8 mouse cellular contexts compared by ENCODE assay signal in genomic region chr14:28508288-28509258, GRCm38 (mm10). TPM values are rescaled to one million over a fixed set of nuclear protein-coding genes. Genes with fewer than 3 reads are reported as not detected.
A peak's percentile ranks its signal among the peaks of the same experiment; 100 is the strongest.
DNase-seq lines count a peak whose midpoint lies in the region; ATAC-seq and TF ChIP-seq lines count a peak whose summit lies in the region.

No protein-coding gene starts in this region.

- 6% methylated on average over 27 of the region's 27 CpGs for WGBS in limb, embryonic 14.5 days
- 32% methylated on average over 27 of the region's 27 CpGs for WGBS in stomach, postnatal 0 days

- H3K27me3 ChIP-seq in limb, embryonic 14.5 days (ENCODE audit: control insufficient read depth, insufficient read depth, low read length), result no peaks in the 10 kb centered on the region
- no peaks in the 10 kb centered on the region for H3K27me3 ChIP-seq in stomach, postnatal 0 days (ENCODE audit: control insufficient read depth, insufficient read depth, low read length)

- peak overlapping the region; percentile 98 for H3K9ac ChIP-seq in limb, embryonic 14.5 days (ENCODE audit: low read depth, low read length, severe bottlenecking)
- H3K9ac ChIP-seq in stomach, postnatal 0 days (ENCODE audit: low read length), result peak overlapping the region; percentile 47; the same call in 1 of the 2 replicates

- intact Hi-C loops in gastrocnemius, adult 2 months (cut with DNase I), result loop anchor here (10.0 kb wide), 1 partner anchor 224 kb away; no protein-coding TSS in a partner anchor

- peaks cover 45% of the 10 kb centered on the region for H3K36me3 ChIP-seq in limb, embryonic 14.5 days (ENCODE audit: control insufficient read depth, insufficient read depth, low read length)
- H3K36me3 ChIP-seq in stomach, postnatal 0 days (ENCODE audit: control insufficient read depth, insufficient read depth, low read length), result no peaks in the 10 kb centered on the region

- peak overlapping the region; percentile 84 for H3K27ac ChIP-seq in gastrocnemius, adult 2 months
- peak overlapping the region; percentile 99 for H3K27ac ChIP-seq in limb, embryonic 14.5 days (replicated peaks; ENCODE audit: low read depth, low read length)
- H3K27ac ChIP-seq in stomach, postnatal 0 days (replicated peaks), result no peak overlapping the region

- H3K4me1 ChIP-seq in limb, embryonic 14.5 days (ENCODE audit: control insufficient read depth, insufficient read depth, low read length), result peaks cover 5% of the 10 kb centered on the region
- H3K4me1 ChIP-seq in stomach, postnatal 0 days (replicated peaks; ENCODE audit: control insufficient read depth, insufficient read depth), result peaks cover 7% of the 10 kb centered on the region; the same call in 1 of the 2 replicates

- DNase-seq in gastrocnemius, adult 2 months, result no peak
- no peak for DNase-seq in gastrocnemius, postnatal 25 days
- peak; percentile 24 for DNase-seq in right cerebral cortex, postnatal 25 days
- no peak for DNase-seq in right cerebral cortex, postnatal 10 days (ENCODE audit: low spot score in 2 of 2)
- DNase-seq in limb, embryonic 14.5 days (ENCODE audit: low spot score), result no peak
- no peak for DNase-seq in stomach, postnatal 0 days (ENCODE audit: low spot score)
- DNase-seq in frontal cortex, postnatal 25 days (ENCODE audit: low spot score in 2 of 2), result no peak
- DNase-seq in adrenal gland, adult 2 months, result no peak

- no peak for TF ChIP-seq CTCF in gastrocnemius, adult 2 months (IDR thresholded peaks at IDR 0.05)
- no peak for TF ChIP-seq CTCF in stomach, postnatal 0 days (IDR thresholded peaks at IDR 0.05; ENCODE audit: low read depth)

- no peak for TF ChIP-seq POLR2A in limb, embryonic 14.5 days (IDR thresholded peaks at IDR 0.05; ENCODE audit: borderline replicate concordance, extremely low read depth, insufficient read depth, insufficient read length)

- no peaks in the 10 kb centered on the region for H3K9me3 ChIP-seq in limb, embryonic 14.5 days (ENCODE audit: control insufficient read depth, low read length)
- H3K9me3 ChIP-seq in stomach, postnatal 0 days (ENCODE audit: control insufficient read depth, low read length), result no peaks in the 10 kb centered on the region

- no peak for ATAC-seq in limb, embryonic 14.5 days (ENCODE audit: low FRiP score, low read depth)
- no peak for ATAC-seq in stomach, postnatal 0 days (ENCODE audit: low FRiP score, low TSS enrichment)

- H3K4me2 ChIP-seq in limb, embryonic 14.5 days (replicated peaks; ENCODE audit: low read depth, low read length, severe bottlenecking), result peak overlapping the region; percentile 82
- peak overlapping the region; percentile 86 for H3K4me2 ChIP-seq in stomach, postnatal 0 days (replicated peaks; ENCODE audit: low read depth)

- TF ChIP-seq EP300 in stomach, postnatal 0 days (optimal IDR thresholded peaks at IDR 0.05), result no peak

- peak overlapping the region; percentile 90 for H3K4me3 ChIP-seq in gastrocnemius, adult 2 months
- peak overlapping the region; percentile 87 for H3K4me3 ChIP-seq in limb, embryonic 14.5 days (replicated peaks; ENCODE audit: low read length)
- H3K4me3 ChIP-seq in stomach, postnatal 0 days (ENCODE audit: low read depth, low read length), result peak overlapping the region; percentile 46

RNA-seq across cellular contexts. Expression of gene Wnt5a, which starts 4.0 kb away (rescaled TPM):
- total RNA-seq in gastrocnemius, adult 2 months (2021), result 1 to 10 TPM; 4.9 to 6.2 TPM
- 1 to 10 TPM; 6.9 to 7.2 TPM for total RNA-seq in gastrocnemius, postnatal 25 days (2021)
- polyA plus RNA-seq in limb, embryonic 14.5 days (2012; rRNA removed), result 103 and 115 TPM in 2 replicates
- 108 and 131 TPM in 2 replicates for polyA plus RNA-seq in limb, embryonic 14.5 days (2014; fragmentation: Nextera tagmentation; extraction: Ambion mirVana)
- 12.2 and 12.9 TPM in 2 replicates for polyA plus RNA-seq in stomach, postnatal 0 days (2015; fragmentation: Nextera tagmentation; extraction: Ambion mirVana)
- 10 to 100 TPM; 35.0 to 51.3 TPM for total RNA-seq in adrenal gland, adult 2 months (2021)
- polyA plus RNA-seq in adrenal gland, adult 2 months (2012; rRNA removed), result 79.8 and 92.9 TPM in 2 replicates

Comparison
In these comparisons a context has a peak if more than half of its experiments do, and no peak if none do; other contexts are left out.
1. RNA of gene Wnt5a, which starts 4.0 kb away (total RNA-seq): 35.0 to 51.3 TPM in adrenal gland, adult 2 months; 6.9 to 7.2 TPM in gastrocnemius, postnatal 25 days and 4.9 to 6.2 TPM in gastrocnemius, adult 2 months; every median in the first group is over 4 times any median in the second.
2. Peak in every context shown above with its lines, with median percentiles within 50 percentile points of each other: H3K4me3 ChIP-seq.